10 mouse cellular contexts compared by ENCODE assay signal in the genomic region with DNA sequence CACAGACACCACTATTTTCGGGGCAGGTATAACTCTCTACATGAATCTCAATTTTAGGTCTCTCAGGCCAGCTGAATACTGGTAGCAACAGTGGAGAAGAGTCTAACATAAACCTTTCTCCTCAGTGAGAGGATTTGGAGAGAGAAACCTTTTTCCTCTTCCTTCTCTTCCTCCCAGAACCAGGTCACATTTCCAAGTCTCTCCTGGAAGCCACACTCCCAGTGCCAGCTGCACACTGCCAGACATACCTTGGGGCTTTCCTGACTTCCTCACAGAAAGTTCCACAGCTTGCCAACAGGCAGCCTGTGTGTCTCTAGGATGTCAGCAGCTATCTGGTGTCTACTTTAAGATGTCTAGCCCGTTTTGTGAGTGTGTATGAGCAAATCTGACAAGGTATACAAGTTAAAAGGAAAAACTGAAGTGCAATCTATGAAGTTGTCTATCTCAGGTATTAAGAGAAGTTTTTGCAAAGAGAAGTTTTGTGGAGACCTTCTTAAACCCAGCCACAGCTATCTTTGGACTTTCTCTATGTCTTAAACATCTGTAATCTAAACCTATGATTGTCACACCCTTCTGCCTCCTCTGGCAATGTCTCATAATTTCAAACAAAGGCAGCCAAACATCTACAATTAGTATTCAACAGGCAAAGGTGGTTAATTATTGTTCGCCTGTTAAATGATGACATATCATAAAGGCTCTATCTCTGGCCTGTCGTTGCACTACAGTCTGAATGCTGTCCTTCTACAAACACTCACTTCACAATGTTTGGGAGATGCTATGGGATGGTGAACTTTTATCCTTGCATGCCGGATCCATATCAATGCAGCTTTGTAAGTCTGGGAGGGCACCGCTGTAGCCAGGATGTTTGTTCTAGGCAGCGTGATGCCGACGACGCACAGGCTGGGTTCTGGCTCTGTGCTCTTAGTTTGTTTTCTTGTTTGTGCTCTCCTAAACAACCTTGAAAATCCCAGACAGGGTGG.
DNase-seq lines count a peak whose midpoint lies in the region; ATAC-seq lines count a peak whose summit lies in the region.
"Had no signal": no experiment of that assay in that cellular context is flagged by ENCODE, and none has a peak within 500 bp of the region (broad histone marks: within the 10 kb centered on the region; RNA-seq: fewer than 3 reads in every experiment).

No protein-coding gene starts in this region.

- no peak for ATAC-seq in forebrain, embryonic 15.5 days (replicated peaks)
- ATAC-seq in midbrain, embryonic 11.5 days (ENCODE audit: low FRiP score), result no peak
- no peak for ATAC-seq in activated CD4-positive, CD25-positive, alpha-beta regulatory T cell, adult 4 months

- peak; percentile 42 to 63 for DNase-seq in right cerebral cortex, postnatal 10 days (ENCODE audit: low spot score in 2 of 2)
- no peak for DNase-seq in right cerebral cortex, postnatal 36 days (ENCODE audit: low spot score in 2 of 2)
- DNase-seq in midbrain, embryonic 11.5 days (ENCODE audit: low spot score, missing footprints), result peak; percentile 95
- no peak for DNase-seq in frontal cortex, postnatal 10 days (ENCODE audit: low spot score in 2 of 2)
- no peak for DNase-seq in testis, postnatal 14 days (ENCODE audit: low spot score)
- no peak for DNase-seq in urinary bladder, adult 2 months (ENCODE audit: low spot score)
- DNase-seq: liver, embryonic 13.5 days had no signal

- H3K27ac ChIP-seq in forebrain, embryonic 15.5 days (replicated peaks), result peak overlapping the region; percentile 100
- H3K27ac ChIP-seq in midbrain, embryonic 11.5 days (ENCODE audit: low read depth, low read length), result no peak overlapping the region
- H3K27ac ChIP-seq: embryonic facial prominence, embryonic 13.5 days; liver, embryonic 13.5 days had no signal

- H3K4me2 ChIP-seq in forebrain, embryonic 15.5 days (replicated peaks), result peak overlapping the region; percentile 65
- H3K4me2 ChIP-seq in midbrain, embryonic 11.5 days, result peak overlapping the region; percentile 62
- H3K4me2 ChIP-seq: embryonic facial prominence, embryonic 13.5 days; liver, embryonic 13.5 days had no signal

- H3K4me1 ChIP-seq in forebrain, embryonic 15.5 days, result peaks cover 12% of the 10 kb centered on the region; the same call in 1 of the 2 replicates
- peaks cover 29% of the 10 kb centered on the region for H3K4me1 ChIP-seq in midbrain, embryonic 11.5 days (ENCODE audit: control insufficient read depth, insufficient read depth, low read length)
- H3K4me1 ChIP-seq: liver, embryonic 13.5 days had no signal

- 5% methylated on average over 10 of the region's 10 CpGs for WGBS in forebrain, embryonic 15.5 days
- WGBS in midbrain, embryonic 11.5 days, result 4% methylated on average over 10 of the region's 10 CpGs

- H3K27me3 ChIP-seq in forebrain, embryonic 15.5 days, result no peaks in the 10 kb centered on the region
- H3K27me3 ChIP-seq in midbrain, embryonic 11.5 days (ENCODE audit: control insufficient read depth, insufficient read depth, low read length), result peaks cover 78% of the 10 kb centered on the region

- peak overlapping the region; percentile 78 for H3K4me3 ChIP-seq in forebrain, embryonic 15.5 days
- H3K4me3 ChIP-seq in midbrain, embryonic 11.5 days (ENCODE audit: low read depth, low read length), result peak overlapping the region; percentile 20; the same call in 1 of the 2 replicates
- H3K4me3 ChIP-seq: embryonic facial prominence, embryonic 13.5 days; liver, embryonic 13.5 days had no signal

- H3K9ac ChIP-seq in forebrain, embryonic 15.5 days (replicated peaks), result peak overlapping the region; percentile 100
- peak overlapping the region; percentile 38 for H3K9ac ChIP-seq in midbrain, embryonic 11.5 days (ENCODE audit: low read length)
- H3K9ac ChIP-seq: embryonic facial prominence, embryonic 13.5 days; liver, embryonic 13.5 days had no signal

- H3K36me3 ChIP-seq in forebrain, embryonic 15.5 days, result no peaks in the 10 kb centered on the region
- no peaks in the 10 kb centered on the region for H3K36me3 ChIP-seq in midbrain, embryonic 11.5 days (ENCODE audit: control insufficient read depth, insufficient read depth, low read length)
- H3K36me3 ChIP-seq: embryonic facial prominence, embryonic 13.5 days; liver, embryonic 13.5 days had no signal

- H3K9me3 ChIP-seq in forebrain, embryonic 15.5 days, result no peaks in the 10 kb centered on the region
- H3K9me3 ChIP-seq in midbrain, embryonic 11.5 days (ENCODE audit: control insufficient read depth, low read length), result no peaks in the 10 kb centered on the region
- H3K9me3 ChIP-seq: embryonic facial prominence, embryonic 13.5 days; liver, embryonic 13.5 days had no signal

Comparison
In these comparisons a context has a peak if more than half of its experiments do, and no peak if none do; other contexts are left out.
1. DNase-seq: peak in right cerebral cortex, postnatal 10 days (2 of 2) and midbrain, embryonic 11.5 days (single experiment); none in right cerebral cortex, postnatal 36 days (0 of 2), frontal cortex, postnatal 10 days (0 of 2), testis, postnatal 14 days (single experiment) and urinary bladder, adult 2 months (single experiment).